Mouse (Mus musculus): ENCODE results near the gene Rrp7a.

GRCm38 (mm10) chr15:83083530-83083929 is 39.1 kb downstream of the Rrp7a start:
- TF ChIP-seq CTCF (IDR thresholded peaks at IDR 0.05; ENCODE audit: control insufficient read depth, insufficient read depth, insufficient read length), result no peak
- no peak for TF ChIP-seq MAX (IDR thresholded peaks at IDR 0.05)
- no peak for TF ChIP-seq MYOD1 (IDR thresholded peaks at IDR 0.05; ENCODE audit: control insufficient read depth, insufficient read length, low read depth)
- TF ChIP-seq USF1 (IDR thresholded peaks at IDR 0.05; ENCODE audit: low read depth), result no peak
- TF ChIP-seq CEBPB (IDR thresholded peaks at IDR 0.05; ENCODE audit: low read depth), result no peak
- no peak for TF ChIP-seq MYOG (IDR thresholded peaks at IDR 0.05; ENCODE audit: control insufficient read depth, extremely low read depth, insufficient read length)
- no peak for TF ChIP-seq FOSL1 (IDR thresholded peaks at IDR 0.05; ENCODE audit: insufficient read depth, low read length, poor library complexity, severe bottlenecking)
